Mouse (Mus musculus) heart, postnatal 0 days (tissue): ENCODE data around the gene Scn3a.
A peak's percentile ranks its signal among the peaks of the same experiment; 100 is the strongest.

Experiments used
- CTCF ChIP-seq: IDR thresholded peaks from 2 replicates; pipeline ENCODE4 v1.5.1; 2016; ENCODE audit warnings: antibody characterized with exemption, control low read depth, low read depth
- EP300 ChIP-seq: IDR thresholded peaks from 2 replicates; pipeline ENCODE4 v1.6.1; 2016; ENCODE audit warnings: antibody characterized with exemption, low read depth

DNA sequence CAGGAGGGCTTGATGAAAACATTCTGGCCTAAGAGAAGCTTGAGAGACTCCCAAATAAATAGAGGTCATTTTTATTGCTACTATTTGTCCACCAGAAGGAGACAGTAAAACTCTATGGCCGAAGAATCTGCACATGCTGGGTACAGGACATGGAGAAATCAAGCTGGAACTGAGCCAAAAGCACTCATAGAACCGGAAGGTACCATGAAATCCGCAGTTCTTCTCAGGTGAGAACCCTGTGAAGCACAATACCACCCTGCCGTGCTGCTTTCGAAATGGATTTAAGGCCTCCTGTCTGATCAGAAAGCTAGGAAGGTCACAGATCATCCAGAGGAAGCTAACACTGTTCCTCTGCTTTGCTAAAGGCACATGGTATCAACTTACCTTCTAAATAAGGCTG is 143.9 kb downstream of the Scn3a start:
- TF ChIP-seq EP300: no peak
- peak; percentile 40 for TF ChIP-seq CTCF
